Mouse (Mus musculus) monocyte, adult 59 days (primary cell): ENCODE results near the gene Ndrg2. TPM values are rescaled to one million over a fixed set of nuclear protein-coding genes. Genes with fewer than 3 reads are reported as not detected.

Source experiments
- total RNA-seq, 2 experiments: library from RNA; stranded (reverse); gene quantifications; one replicate each; pipeline ENCODE4 v1.2.4; 2023

Ndrg2 gene
- total RNA-seq = 1 to 10 TPM; 1.8 TPM

GRCm38 (mm10) chr14:51913960-51914762 lies at the start of gene Ndrg2:
TSS of gene Ndrg2 (minus strand) at chr14:51914158.

GRCm38 (mm10) chr14:51922571-51922865 lies 8.6 kb upstream of the Ndrg2 start, which contains the start of gene Rnase13:
TSS of gene Rnase13 (minus strand) at chr14:51922773.

DNA sequence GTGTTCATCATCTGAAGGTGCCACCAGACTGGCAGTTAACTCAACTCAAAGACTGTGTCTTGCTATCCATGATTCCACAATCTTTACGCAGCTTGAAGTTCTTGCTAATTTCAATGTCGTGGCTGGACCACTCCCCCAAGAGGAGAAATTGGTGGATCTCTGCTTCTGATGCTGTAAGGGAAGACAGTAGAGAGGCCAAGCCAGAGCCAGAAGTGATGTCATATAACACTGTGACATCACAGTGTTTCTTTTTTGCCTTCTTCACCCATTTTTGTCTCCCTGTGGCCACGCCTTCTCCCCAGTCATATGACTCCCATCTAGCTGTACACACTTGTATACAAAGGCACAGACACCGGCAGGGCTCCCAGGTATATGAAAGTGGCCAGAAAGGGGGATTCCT lies 4.2 kb upstream of the Ndrg2 start, which contains the start of gene Tppp2:
TSS of gene Tppp2 (plus strand) at position 301 of the 400 bp plus-strand sequence.

DNA sequence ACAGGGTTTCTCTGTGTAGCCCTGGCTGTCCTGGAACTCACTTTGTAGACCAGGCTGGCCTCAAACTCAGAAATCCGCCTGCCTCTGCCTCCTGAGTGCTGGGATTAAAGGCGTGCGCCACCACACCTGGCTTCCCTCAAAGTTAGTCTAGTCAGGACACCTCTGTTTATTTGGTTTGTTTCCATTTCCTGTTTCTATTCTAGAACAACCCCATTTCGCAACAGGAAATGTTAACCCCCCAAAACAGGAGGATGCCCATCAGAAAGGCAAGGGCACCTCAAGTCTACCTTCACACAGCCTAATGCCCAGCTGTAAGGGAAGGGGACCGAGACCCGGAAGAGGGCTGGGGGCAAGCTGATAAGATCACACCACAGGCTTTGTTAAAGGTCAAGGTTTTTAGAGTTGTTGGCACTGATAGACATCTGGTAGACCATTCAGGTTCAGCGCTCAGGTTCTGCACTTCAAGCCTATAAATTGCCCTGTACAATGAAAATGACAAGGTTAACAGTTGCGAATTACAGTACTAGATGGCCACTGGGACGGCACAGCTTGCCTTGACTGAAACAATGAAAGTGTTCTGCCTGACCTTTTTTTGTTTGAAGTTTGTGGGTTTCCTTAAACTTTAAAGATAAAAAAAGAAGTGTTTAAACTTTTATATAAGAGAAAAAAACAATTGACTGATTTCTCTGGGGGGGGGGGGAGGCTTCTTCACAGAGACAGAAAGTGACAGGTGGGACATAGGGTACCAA lies 21.6 kb downstream of the Ndrg2 start, which contains the start of gene Slc39a2:
TSS of gene Slc39a2 (plus strand) at position 699 of the 749 bp plus-strand sequence.

GRCm38 (mm10) chr14:51884598-51885331 lies 29.2 kb downstream of the Ndrg2 start, which contains the start of gene Mettl17:
TSS of gene Mettl17 (plus strand) at chr14:51884842.

Other genes with a start within 250 kb of the Ndrg2 start
- not detected for gene Gm17079, start 218.7 kb downstream of the Ndrg2 start, total RNA-seq
- not detected for gene Gm5800, start 197.0 kb downstream of the Ndrg2 start, total RNA-seq
- gene Ang4, start 140.6 kb downstream of the Ndrg2 start, total RNA-seq = not detected
- not detected for gene AY358078, start 114.1 kb downstream of the Ndrg2 start, total RNA-seq
- under 1 TPM in 1 of 2 experiments, not detected in 1; 0.79 TPM for gene Ear6, start 60.5 kb downstream of the Ndrg2 start, total RNA-seq
- 10 to 100 TPM; 33.4 to 42.7 TPM for gene Mettl17, start 29.3 kb downstream of the Ndrg2 start, total RNA-seq
- under 1 TPM; 0.18 to 0.49 TPM for gene Slc39a2, start 21.3 kb downstream of the Ndrg2 start, total RNA-seq
- not detected for gene Tppp2, start 4.3 kb upstream of the Ndrg2 start, total RNA-seq
- gene Rnase13, start 8.6 kb upstream of the Ndrg2 start, total RNA-seq = not detected
- 1 to 10 TPM; 3.7 to 4.6 TPM for gene Arhgef40, start 70.6 kb upstream of the Ndrg2 start, total RNA-seq
- gene Tmem253, start 101.5 kb upstream of the Ndrg2 start, total RNA-seq = not detected
- 10 to 100 TPM; 20.4 to 20.7 TPM for gene Zfp219, start 106.6 kb upstream of the Ndrg2 start, total RNA-seq
- not detected for gene Olfr221, start 128.3 kb upstream of the Ndrg2 start, total RNA-seq
- 100 to 1,000 TPM; 268 to 272 TPM for gene Hnrnpc, start 189.9 kb upstream of the Ndrg2 start, total RNA-seq
- 1 to 10 TPM; 1.2 to 1.4 TPM for gene Rpgrip1, start 196.5 kb upstream of the Ndrg2 start, total RNA-seq